Mouse (Mus musculus) kidney, embryonic 15.5 days (tissue): ENCODE data around the gene Cdk11b. TPM values are rescaled to one million over a fixed set of nuclear protein-coding genes. Genes with fewer than 3 reads are reported as not detected.

Experiments used
- polyA plus RNA-seq: library from polyadenylated mRNA; unstranded; fragments of >200 nt; fragmentation: Nextera tagmentation; extraction: Ambion mirVana; gene quantifications from 2 replicates; pipeline ENCODE4 v1.2.1, GENCODE M21; 2015

The Cdk11b gene
- polyA plus RNA-seq, 1 experiment from 2014 or later: 64.8 TPM

Other genes starting within 250 kb of the Cdk11b start
- not detected in 2 replicates for gene Gabrd, start 226.7 kb upstream of the Cdk11b start, polyA plus RNA-seq
- 1.8 and 2.3 TPM in 2 replicates for gene Cfap74, start 215.7 kb upstream of the Cdk11b start, polyA plus RNA-seq
- gene Tmem52, start 155.7 kb upstream of the Cdk11b start, polyA plus RNA-seq: 1.0 and 1.1 TPM in 2 replicates
- 476 and 488 TPM in 2 replicates for gene Gnb1, start 133.5 kb upstream of the Cdk11b start, polyA plus RNA-seq
- gene Nadk, start 62.5 kb upstream of the Cdk11b start, polyA plus RNA-seq: 89.0 and 93.6 TPM in 2 replicates
- gene Slc35e2, start 23.4 kb upstream of the Cdk11b start, polyA plus RNA-seq: 9.6 and 10.4 TPM in 2 replicates
- gene Gm10563, start 20.6 kb downstream of the Cdk11b start, polyA plus RNA-seq: not detected in 2 replicates
- gene Mmp23, start 28.5 kb downstream of the Cdk11b start, polyA plus RNA-seq: 51.7 and 68.7 TPM in 2 replicates
- 25.8 and 30.2 TPM in 2 replicates for gene Mib2, start 44.3 kb downstream of the Cdk11b start, polyA plus RNA-seq
- 4.9 and 5.3 TPM in 2 replicates for gene Fndc10, start 69.5 kb downstream of the Cdk11b start, polyA plus RNA-seq
- 144 and 145 TPM in 2 replicates for gene Ssu72, start 79.9 kb downstream of the Cdk11b start, polyA plus RNA-seq
- gene Tmem240, start 109.9 kb downstream of the Cdk11b start, polyA plus RNA-seq: 0.50 and 1.0 TPM in 2 replicates
- gene Atad3a, start 136.2 kb downstream of the Cdk11b start, polyA plus RNA-seq: 115 and 124 TPM in 2 replicates
- 5.6 and 7.7 TPM in 2 replicates for gene Vwa1, start 149.8 kb downstream of the Cdk11b start, polyA plus RNA-seq
- gene Tmem88b, start 161.0 kb downstream of the Cdk11b start, polyA plus RNA-seq: 0.42 and 0.47 TPM in 2 replicates
- 0.19 and 0.34 TPM in 2 replicates for gene Ankrd65, start 165.6 kb downstream of the Cdk11b start, polyA plus RNA-seq
- gene Mrpl20, start 178.0 kb downstream of the Cdk11b start, polyA plus RNA-seq: 217 and 226 TPM in 2 replicates
- gene Ccnl2, start 187.6 kb downstream of the Cdk11b start, polyA plus RNA-seq: 158 and 173 TPM in 2 replicates
- 149 and 158 TPM in 2 replicates for gene Aurkaip1, start 206.4 kb downstream of the Cdk11b start, polyA plus RNA-seq
- gene Mxra8, start 214.8 kb downstream of the Cdk11b start, polyA plus RNA-seq: 90.7 and 106 TPM in 2 replicates
- 5.2 and 5.3 TPM in 2 replicates for gene Dvl1, start 222.5 kb downstream of the Cdk11b start, polyA plus RNA-seq
- gene Tas1r3, start 238.5 kb downstream of the Cdk11b start, polyA plus RNA-seq: 0.18 and 0.19 TPM in 2 replicates
- gene Cptp, start 244.6 kb downstream of the Cdk11b start, polyA plus RNA-seq: 13.0 and 15.2 TPM in 2 replicates
- 72.5 and 78.0 TPM in 2 replicates for gene Ints11, start 244.7 kb downstream of the Cdk11b start, polyA plus RNA-seq